Mouse (Mus musculus) midbrain, embryonic 13.5 days (tissue): ENCODE data around the gene Ccdc30. TPM values are rescaled to one million over a fixed set of nuclear protein-coding genes. Genes with fewer than 3 reads are reported as not detected.
"Not testable (repeated sequence)": the region's sequence is repeated elsewhere in the genome, so short reads cannot be mapped to it uniquely, and the experiment has no call there.

Experiments
- ATAC-seq: fragments of 200-750 bp; cut with Nextera tagmentation; 2 replicates; pipeline ENCODE4 v1.8.0; 2017; ENCODE audit warnings: mild to moderate bottlenecking, moderate TSS enrichment, moderate library complexity
- H3K27ac ChIP-seq: fragments of 300-500 bp; sonication (generic); 2 replicates; pipeline ENCODE4 v1.5.1; 2015; ENCODE audit warnings: inconsistent platforms, mild to moderate bottlenecking, moderate library complexity
- H3K27me3 ChIP-seq: fragments of 300-500 bp; sonication (generic); 2 replicates; pipeline ENCODE4 v1.6.1; 2015; ENCODE audit warnings: mild to moderate bottlenecking, inconsistent platforms
- H3K36me3 ChIP-seq: fragments of 300-500 bp; sonication (generic); 2 replicates; pipeline ENCODE4 v1.6.1; 2015; ENCODE audit warnings: mild to moderate bottlenecking, inconsistent platforms
- H3K4me1 ChIP-seq: fragments of 300-500 bp; sonication (generic); replicated peaks from 2 replicates; pipeline ENCODE4 v1.6.1; 2015; ENCODE audit warnings: inconsistent platforms
- H3K4me2 ChIP-seq: fragments of 300-500 bp; sonication (generic); replicated peaks from 2 replicates; pipeline ENCODE4 v1.6.1; 2015; ENCODE audit warnings: moderate library complexity, mild to moderate bottlenecking, inconsistent platforms
- H3K4me3 ChIP-seq: fragments of 300-500 bp; sonication (generic); replicated peaks from 2 replicates; pipeline ENCODE4 v1.5.1; 2015; ENCODE audit warnings: mild to moderate bottlenecking, inconsistent platforms
- H3K9ac ChIP-seq: fragments of 300-500 bp; sonication (generic); replicated peaks from 2 replicates; pipeline ENCODE4 v1.6.1; 2015; ENCODE audit warnings: mild to moderate bottlenecking, inconsistent platforms
- H3K9me3 ChIP-seq: fragments of 300-500 bp; sonication (generic); 2 replicates; pipeline ENCODE4 v1.6.1; 2016; ENCODE audit warnings: mild to moderate bottlenecking, inconsistent platforms
- WGBS: fragments of 180-500 bp; shearing (Covaris S2); methylation state at CpG from one replicate; pipeline ENCODE4 v1.1.7; 2015; 5-methylcytosine and 5-hydroxymethylcytosine counted together
- polyA plus RNA-seq: library from polyadenylated mRNA; unstranded; fragments of >200 nt; fragmentation: Nextera tagmentation; extraction: Ambion mirVana; gene quantifications from 2 replicates; pipeline ENCODE4 v1.2.1, GENCODE M21; 2015

The Ccdc30 gene
- polyA plus RNA-seq, 1 experiment from 2014 or later = 19.2 TPM

GRCm38 (mm10) chr4:119300761-119301160 is 114.6 kb downstream of the Ccdc30 start:
- ATAC-seq = no peak
- no peak overlapping the region for H3K9ac ChIP-seq
- 96% methylated on average over 3 of the region's 3 CpGs for WGBS

GRCm38 (mm10) chr4:119297361-119297760 is 118.0 kb downstream of the Ccdc30 start:
- 80% methylated on average over 2 of the region's 2 CpGs for WGBS
- H3K36me3 ChIP-seq = no peaks in the 10 kb centered on the region

More at GRCm38 (mm10) chr4:119300761-119301160, 114.6 kb downstream of the Ccdc30 start:
- peaks cover under 1% of the 10 kb centered on the region for H3K4me1 ChIP-seq
- no peaks in the 10 kb centered on the region for H3K9me3 ChIP-seq
- H3K27ac ChIP-seq = no peak overlapping the region
- H3K4me3 ChIP-seq = no peak overlapping the region
- no peaks in the 10 kb centered on the region for H3K27me3 ChIP-seq
- no peaks in the 10 kb centered on the region for H3K36me3 ChIP-seq
- H3K4me2 ChIP-seq = no peak overlapping the region

GRCm38 (mm10) chr4:119295134-119295453 is 120.2 kb downstream of the Ccdc30 start:
- Histone ChIP-seq H3K36me3 (peaks cover 8% of the 10 kb centered on the region; the same call in 1 of the 2 replicates), H3K27me3 (no peaks in the 10 kb centered on the region), H3K9me3 (no peaks in the 10 kb centered on the region), H3K4me3 (peak overlapping the region; percentile 97), H3K9ac (peak overlapping the region; percentile 83), H3K27ac (peak overlapping the region; percentile 95), H3K4me1 (peaks cover 33% of the 10 kb centered on the region), H3K4me2 (peak overlapping the region; percentile 61)
- WGBS = 6% methylated on average over 6 of the region's 6 CpGs
- ATAC-seq = no peak

More at GRCm38 (mm10) chr4:119297361-119297760, 118.0 kb downstream of the Ccdc30 start:
- Histone ChIP-seq H3K4me2 (no peak overlapping the region), H3K4me1 (peaks cover 10% of the 10 kb centered on the region), H3K27ac (no peak overlapping the region), H3K4me3 (no peak overlapping the region), H3K27me3 (no peaks in the 10 kb centered on the region), H3K9me3 (no peaks in the 10 kb centered on the region), H3K9ac (no peak overlapping the region)
- no peak for ATAC-seq

- no peaks in the 10 kb centered on the region for H3K9me3 ChIP-seq
- ATAC-seq = peak; percentile 99
- H3K27ac ChIP-seq = peak within 1 kb of the TSS; percentile 95
- peak within 1 kb of the TSS; percentile 94 for H3K9ac ChIP-seq
- H3K4me1 ChIP-seq = peaks cover 38% of the 10 kb centered on the region
- WGBS = under 1% methylated on average over 61 of the region's 61 CpGs
- peak within 1 kb of the TSS; percentile 97 for H3K4me3 ChIP-seq
- H3K27me3 ChIP-seq = no peaks in the 10 kb centered on the region
- peak within 1 kb of the TSS; percentile 85 for H3K4me2 ChIP-seq
- peaks cover 8% of the 10 kb centered on the region; the same call in 1 of the 2 replicates for H3K36me3 ChIP-seq
Measured at GRCm38 (mm10) chr4:119294415-119295133, 120.7 kb downstream of the Ccdc30 start, which contains the start of gene Ybx1. TSS of gene Ybx1 (minus strand) at chr4:119294604.

GRCm38 (mm10) chr4:119293574-119294258 is 121.6 kb downstream of the Ccdc30 start:
- Histone ChIP-seq H3K9me3 (no peaks in the 10 kb centered on the region), H3K27ac (peak overlapping the region; percentile 95), H3K4me2 (peak overlapping the region; percentile 85), H3K36me3 (peaks cover 8% of the 10 kb centered on the region), H3K4me3 (peak overlapping the region; percentile 97), H3K4me1 (peaks cover 40% of the 10 kb centered on the region), H3K27me3 (no peaks in the 10 kb centered on the region), H3K9ac (peak overlapping the region; percentile 94)
- ATAC-seq = peak; percentile 3
- under 1% methylated on average over 55 of the region's 80 CpGs for WGBS

GRCm38 (mm10) chr4:119292771-119293573 is 122.3 kb downstream of the Ccdc30 start:
- peak overlapping the region; percentile 97 for H3K4me3 ChIP-seq
- no peaks in the 10 kb centered on the region for H3K27me3 ChIP-seq
- WGBS = under 1% methylated on average over 24 of the region's 24 CpGs
- peak overlapping the region; percentile 95 for H3K27ac ChIP-seq
- ATAC-seq = no peak
- no peaks in the 10 kb centered on the region for H3K9me3 ChIP-seq
- peaks cover 8% of the 10 kb centered on the region for H3K36me3 ChIP-seq
- peak overlapping the region; percentile 85 for H3K4me2 ChIP-seq
- peak overlapping the region; percentile 94 for H3K9ac ChIP-seq
- H3K4me1 ChIP-seq = peaks cover 40% of the 10 kb centered on the region

- no peak for ATAC-seq
- 94% methylated on average over 1 of the region's 1 CpGs for WGBS
- peak overlapping the region; percentile 94 for H3K9ac ChIP-seq
- no peaks in the 10 kb centered on the region for H3K27me3 ChIP-seq
- peaks cover 45% of the 10 kb centered on the region for H3K4me1 ChIP-seq
- H3K9me3 ChIP-seq = no peaks in the 10 kb centered on the region
- peak overlapping the region; percentile 97 for H3K4me3 ChIP-seq
- H3K4me2 ChIP-seq = peak overlapping the region; percentile 85
- H3K27ac ChIP-seq = no peak overlapping the region
- peaks cover 8% of the 10 kb centered on the region for H3K36me3 ChIP-seq
Measured at GRCm38 (mm10) chr4:119291921-119292320, 123.4 kb downstream of the Ccdc30 start.

GRCm38 (mm10) chr4:119285336-119285735 is 130.0 kb downstream of the Ccdc30 start:
- Histone ChIP-seq H3K36me3 (peaks cover 42% of the 10 kb centered on the region), H3K4me1 (peaks cover 20% of the 10 kb centered on the region), H3K27me3 (no peaks in the 10 kb centered on the region), H3K9me3 (no peaks in the 10 kb centered on the region), H3K4me2 (no peak overlapping the region), H3K4me3 (no peak overlapping the region), H3K27ac (no peak overlapping the region), H3K9ac (no peak overlapping the region)
- no peak for ATAC-seq
- WGBS = 91% methylated on average over 2 of the region's 2 CpGs

- peaks cover 15% of the 10 kb centered on the region for H3K4me1 ChIP-seq
- H3K36me3 ChIP-seq = peaks cover 47% of the 10 kb centered on the region
- no peak overlapping the region for H3K9ac ChIP-seq
- H3K9me3 ChIP-seq = no peaks in the 10 kb centered on the region
- 92% methylated on average over 1 of the region's 1 CpGs for WGBS
- no peak overlapping the region for H3K4me2 ChIP-seq
- H3K27ac ChIP-seq = no peak overlapping the region
- H3K27me3 ChIP-seq = no peaks in the 10 kb centered on the region
- ATAC-seq = no peak
- H3K4me3 ChIP-seq = no peak overlapping the region
Measured at GRCm38 (mm10) chr4:119284861-119285260, 130.5 kb downstream of the Ccdc30 start.

GRCm38 (mm10) chr4:119278784-119279183 is 136.5 kb downstream of the Ccdc30 start:
- H3K4me2 ChIP-seq, H3K27ac ChIP-seq, ATAC-seq, H3K9me3 ChIP-seq, H3K4me1 ChIP-seq, H3K27me3 ChIP-seq, H3K4me3 ChIP-seq, H3K9ac ChIP-seq: not testable (repeated sequence)
- H3K36me3 ChIP-seq = peaks cover 92% of the 10 kb centered on the region
- WGBS = 90% methylated on average over 15 of the region's 15 CpGs

GRCm38 (mm10) chr4:119275726-119276125 is 139.6 kb downstream of the Ccdc30 start:
- no peaks in the 10 kb centered on the region for H3K4me1 ChIP-seq
- ATAC-seq = no peak
- no peak overlapping the region for H3K27ac ChIP-seq
- H3K9ac ChIP-seq = no peak overlapping the region
- no peak overlapping the region for H3K4me2 ChIP-seq
- H3K9me3 ChIP-seq = no peaks in the 10 kb centered on the region
- H3K36me3 ChIP-seq = peaks cover 92% of the 10 kb centered on the region
- no peak overlapping the region for H3K4me3 ChIP-seq
- no peaks in the 10 kb centered on the region for H3K27me3 ChIP-seq
- 89% methylated on average over 2 of the region's 2 CpGs for WGBS

GRCm38 (mm10) chr4:119275226-119275625 is 140.1 kb downstream of the Ccdc30 start:
- Histone ChIP-seq H3K36me3 (peaks cover 94% of the 10 kb centered on the region), H3K4me3 (no peak overlapping the region), H3K4me1 (no peaks in the 10 kb centered on the region), H3K27ac (no peak overlapping the region), H3K4me2 (no peak overlapping the region), H3K27me3 (no peaks in the 10 kb centered on the region), H3K9ac (no peak overlapping the region), H3K9me3 (no peaks in the 10 kb centered on the region)
- ATAC-seq = no peak
- 92% methylated on average over 2 of the region's 2 CpGs for WGBS
